Mouse (Mus musculus) liver, embryonic 16.5 days (tissue): Measurements from ENCODE around the gene Krtap27-1. TPM values are rescaled to one million over a fixed set of nuclear protein-coding genes. Genes with fewer than 3 reads are reported as not detected.

Source experiments
- ATAC-seq: fragments of 200-750 bp; cut with Nextera tagmentation; 2 replicates; pipeline ENCODE4 v1.8.0; 2017; ENCODE audit warnings: low read depth, mild to moderate bottlenecking, moderate number of reproducible peaks, moderate library complexity
- H3K27ac ChIP-seq: fragments of 300-500 bp; sonication (generic); 2 replicates; pipeline ENCODE4 v1.5.1; 2014; ENCODE audit warnings: mild to moderate bottlenecking, low read length
- H3K27me3 ChIP-seq: fragments of 300-500 bp; sonication (generic); 2 replicates; pipeline ENCODE4 v1.6.1; 2014; ENCODE audit warnings: low read depth, low read length, mixed read lengths; ENCODE audit not compliant: control insufficient read depth, insufficient read depth
- H3K36me3 ChIP-seq: fragments of 300-500 bp; sonication (generic); 2 replicates; pipeline ENCODE4 v1.6.1; 2014; ENCODE audit warnings: mild to moderate bottlenecking; ENCODE audit not compliant: control insufficient read depth, insufficient read depth
- H3K4me1 ChIP-seq: fragments of 300-500 bp; sonication (generic); 2 replicates; pipeline ENCODE4 v1.6.1; 2014; ENCODE audit warnings: low read depth, low read length, mixed read lengths; ENCODE audit not compliant: control insufficient read depth
- H3K4me2 ChIP-seq: fragments of 300-500 bp; sonication (generic); 2 replicates; pipeline ENCODE4 v1.6.1; 2014; ENCODE audit warnings: low read depth, low read length, mixed read lengths
- H3K4me3 ChIP-seq: fragments of 300-500 bp; sonication (generic); 2 replicates; pipeline ENCODE4 v1.5.1; 2014; ENCODE audit warnings: low read depth, mild to moderate bottlenecking, low read length
- H3K9ac ChIP-seq: fragments of 300-500 bp; sonication (generic); 2 replicates; pipeline ENCODE4 v1.6.1; 2014; ENCODE audit warnings: low read depth, low read length
- H3K9me3 ChIP-seq: fragments of 300-500 bp; sonication (generic); replicated peaks from 2 replicates; pipeline ENCODE4 v1.6.1; 2016; ENCODE audit warnings: low read length; ENCODE audit not compliant: control insufficient read depth
- WGBS: fragments of 180-500 bp; shearing (Covaris S2); extraction: QIAGEN DNeasy Blood & Tissue Kit; methylation state at CpG from one replicate; pipeline ENCODE4 v1.1.7; 2014; ENCODE audit not compliant: insufficient replicate concordance; 5-methylcytosine and 5-hydroxymethylcytosine counted together
- polyA plus RNA-seq: library from polyadenylated mRNA; unstranded; fragments of >200 nt; fragmentation: Nextera tagmentation; extraction: Ambion mirVana; gene quantifications from 2 replicates; pipeline ENCODE4 v1.2.1, GENCODE M21; 2015

The Krtap27-1 gene
- polyA plus RNA-seq, 1 experiment from 2014 or later, result not detected

DNA sequence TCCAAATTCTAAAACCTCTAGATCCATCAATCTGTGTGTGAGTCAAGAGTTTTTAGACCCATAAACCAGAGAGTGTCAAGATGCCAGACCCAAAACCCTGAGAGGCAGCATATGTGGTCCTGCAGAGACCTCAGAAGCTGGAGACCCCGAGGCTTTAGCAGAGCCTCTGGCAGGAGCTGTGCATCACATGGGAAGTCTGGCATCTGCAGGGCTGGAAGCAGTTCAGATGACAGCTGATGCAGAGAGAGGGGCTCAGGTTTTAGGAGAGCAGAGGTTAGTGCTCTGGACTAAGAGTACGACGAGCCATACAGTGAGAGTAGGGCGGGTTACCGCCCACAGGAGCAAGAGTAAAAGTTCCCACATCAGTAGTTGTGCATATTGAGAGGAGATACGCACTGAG lies 7.6 kb upstream of the Krtap27-1 start:
- Histone ChIP-seq H3K4me2 (no peak overlapping the region), H3K4me3 (no peak overlapping the region), H3K9me3 (no peaks in the 10 kb centered on the region), H3K27ac (no peak overlapping the region), H3K27me3 (no peaks in the 10 kb centered on the region), H3K36me3 (no peaks in the 10 kb centered on the region), H3K9ac (no peak overlapping the region), H3K4me1 (no peaks in the 10 kb centered on the region)
- ATAC-seq, result no peak
- 73% methylated on average over 6 of the region's 6 CpGs for WGBS

DNA sequence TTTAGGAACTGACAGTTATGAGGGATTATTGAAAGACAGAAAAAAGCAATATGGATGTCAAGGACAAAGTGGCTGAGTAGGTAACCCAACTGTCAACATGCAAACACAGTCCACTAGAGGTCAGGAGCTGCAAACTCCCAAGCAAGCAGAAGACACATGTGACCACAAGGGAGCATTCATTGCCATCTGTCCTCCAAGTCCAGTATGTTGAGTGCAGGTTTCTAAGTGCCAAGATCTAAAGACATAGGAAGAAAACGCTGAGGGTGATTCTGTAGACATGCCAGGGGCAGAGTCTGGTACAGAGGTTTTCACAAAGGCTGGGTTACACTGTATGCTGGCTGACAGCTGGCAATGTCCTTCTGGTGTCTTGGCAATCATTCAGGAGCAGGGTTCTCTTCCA lies 14.0 kb downstream of the Krtap27-1 start:
- Histone ChIP-seq H3K27me3 (no peaks in the 10 kb centered on the region), H3K4me1 (no peaks in the 10 kb centered on the region), H3K4me2 (no peak overlapping the region), H3K9ac (no peak overlapping the region), H3K4me3 (no peak overlapping the region), H3K9me3 (no peaks in the 10 kb centered on the region), H3K36me3 (no peaks in the 10 kb centered on the region), H3K27ac (no peak overlapping the region)
- WGBS, result 26% methylated on average over 1 of the region's 1 CpGs
- ATAC-seq, result no peak

DNA sequence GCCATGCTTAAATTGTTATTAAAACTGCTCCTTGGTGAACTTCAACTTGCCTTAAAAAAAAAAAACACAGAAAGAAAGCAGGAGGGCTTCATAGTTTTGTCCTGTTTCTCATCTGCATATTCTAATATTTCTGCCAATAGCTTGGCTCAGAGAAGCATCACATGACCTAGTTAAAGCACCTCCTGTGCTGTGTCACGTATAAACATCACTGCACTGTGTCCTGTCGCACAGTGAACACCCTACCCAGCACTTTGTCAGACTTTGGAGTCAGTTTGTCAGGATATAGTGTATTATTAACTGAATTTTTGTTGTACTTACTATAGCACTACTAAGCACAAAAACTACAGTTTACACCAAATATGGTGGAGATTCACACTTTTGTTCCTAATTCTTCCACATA lies 19.5 kb downstream of the Krtap27-1 start:
- no peak for ATAC-seq
- 34% methylated on average over 2 of the region's 2 CpGs for WGBS
- H3K4me1 ChIP-seq, result no peaks in the 10 kb centered on the region
- no peaks in the 10 kb centered on the region for H3K9me3 ChIP-seq
- no peak overlapping the region for H3K27ac ChIP-seq
- no peak overlapping the region for H3K4me2 ChIP-seq
- H3K36me3 ChIP-seq, result no peaks in the 10 kb centered on the region
- no peaks in the 10 kb centered on the region for H3K27me3 ChIP-seq
- no peak overlapping the region for H3K9ac ChIP-seq
- H3K4me3 ChIP-seq, result no peak overlapping the region

DNA sequence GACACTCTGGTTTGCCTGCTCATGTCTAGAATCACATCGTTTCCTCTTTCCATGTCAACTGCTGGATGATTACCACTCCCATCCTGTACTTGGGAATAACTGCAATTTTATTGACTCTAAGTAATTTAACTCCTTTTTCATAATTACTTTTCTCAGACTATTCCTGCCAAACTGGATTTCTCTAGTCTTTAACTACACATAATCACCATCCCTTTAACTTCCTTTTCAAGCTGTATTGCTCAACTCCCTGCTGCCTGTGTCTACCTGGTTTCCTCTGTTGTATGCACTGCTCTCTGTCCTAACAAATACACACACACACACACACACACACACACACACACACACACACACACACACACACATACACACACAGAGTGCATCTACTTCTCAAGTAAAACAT lies 20.4 kb downstream of the Krtap27-1 start:
- no peak overlapping the region for H3K4me2 ChIP-seq
- 62% methylated on average over 1 of the region's 1 CpGs for WGBS
- no peaks in the 10 kb centered on the region for H3K27me3 ChIP-seq
- H3K9ac ChIP-seq, result no peak overlapping the region
- H3K36me3 ChIP-seq, result no peaks in the 10 kb centered on the region
- no peak for ATAC-seq
- no peaks in the 10 kb centered on the region for H3K9me3 ChIP-seq
- no peaks in the 10 kb centered on the region for H3K4me1 ChIP-seq
- no peak overlapping the region for H3K4me3 ChIP-seq
- no peak overlapping the region for H3K27ac ChIP-seq

DNA sequence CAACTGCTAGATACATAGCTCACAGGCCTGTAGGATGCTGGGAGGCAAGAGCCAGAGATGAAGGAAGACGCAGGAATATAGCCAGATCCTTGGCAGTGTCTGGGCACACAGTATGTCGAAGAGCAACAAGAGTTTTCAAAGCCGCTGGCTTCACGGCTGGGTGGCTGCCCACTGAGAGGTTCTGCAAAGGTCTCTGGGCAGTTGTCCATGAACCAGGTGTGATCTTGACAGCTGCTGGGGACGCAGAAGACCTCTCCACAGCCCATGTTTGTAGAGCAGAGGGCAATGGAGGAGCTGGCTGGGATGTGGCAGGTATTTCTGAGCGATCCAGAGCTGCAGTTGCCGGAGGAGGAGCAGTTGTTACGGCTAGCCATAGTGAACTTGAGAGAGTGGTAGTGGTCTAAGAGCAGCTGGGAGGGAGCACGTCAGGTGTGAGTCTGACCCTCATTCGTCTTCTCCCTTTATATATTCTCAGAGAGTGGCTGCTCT lies 24.1 kb downstream of the Krtap27-1 start, which contains the start of gene Krtap26-1:
Gene Krtap26-1 (minus strand): TSS at position 439 of the 489 bp plus-strand sequence.
- Histone ChIP-seq H3K4me3 (no peak within 1 kb of the TSS), H3K27me3 (no peaks in the 10 kb centered on the region), H3K9me3 (no peaks in the 10 kb centered on the region), H3K36me3 (no peaks in the 10 kb centered on the region), H3K4me2 (no peak within 1 kb of the TSS), H3K9ac (no peak within 1 kb of the TSS), H3K4me1 (no peaks in the 10 kb centered on the region), H3K27ac (no peak within 1 kb of the TSS)
- no peak for ATAC-seq
- 67% methylated on average over 10 of the region's 10 CpGs for WGBS

DNA sequence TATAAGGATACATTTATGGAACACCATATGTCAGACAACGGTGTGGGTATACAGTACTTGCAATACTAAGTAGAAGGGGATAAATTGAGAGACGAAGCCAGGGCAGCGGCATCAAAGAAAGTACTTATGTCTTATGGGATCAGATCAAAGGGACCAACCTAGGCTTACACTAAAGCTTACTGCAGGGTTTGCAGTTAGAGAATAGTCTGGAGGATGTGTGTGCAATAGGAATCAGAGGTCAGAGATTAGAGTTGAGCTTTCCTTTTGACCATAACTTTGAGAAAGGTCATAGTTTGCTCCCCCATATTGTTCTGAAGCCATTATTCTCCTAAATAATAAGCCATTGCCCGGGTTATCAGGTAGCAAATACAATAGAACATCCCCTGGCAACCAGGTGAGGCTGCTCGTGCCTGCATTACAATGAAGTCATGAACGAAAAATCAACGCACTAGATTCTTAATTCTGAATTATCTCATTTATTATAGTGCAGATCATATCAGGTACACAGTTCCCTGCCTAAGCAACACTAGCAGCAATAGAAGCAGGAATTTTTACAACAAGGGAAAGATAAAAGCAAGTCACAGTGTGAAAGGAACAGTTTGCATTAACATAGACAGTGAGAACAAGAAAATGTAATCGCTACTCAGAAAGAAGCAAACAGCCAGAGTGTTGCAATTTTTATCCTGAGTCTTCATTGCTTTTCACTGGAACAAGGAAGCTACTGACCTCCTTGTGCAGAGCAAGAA lies 24.9 kb downstream of the Krtap27-1 start:
- ATAC-seq, result no peak
- 68% methylated on average over 8 of the region's 8 CpGs for WGBS
- Histone ChIP-seq H3K27me3 (no peaks in the 10 kb centered on the region), H3K4me1 (no peaks in the 10 kb centered on the region), H3K9ac (no peak overlapping the region), H3K36me3 (no peaks in the 10 kb centered on the region), H3K9me3 (no peaks in the 10 kb centered on the region), H3K27ac (no peak overlapping the region), H3K4me2 (no peak overlapping the region), H3K4me3 (no peak overlapping the region)

DNA sequence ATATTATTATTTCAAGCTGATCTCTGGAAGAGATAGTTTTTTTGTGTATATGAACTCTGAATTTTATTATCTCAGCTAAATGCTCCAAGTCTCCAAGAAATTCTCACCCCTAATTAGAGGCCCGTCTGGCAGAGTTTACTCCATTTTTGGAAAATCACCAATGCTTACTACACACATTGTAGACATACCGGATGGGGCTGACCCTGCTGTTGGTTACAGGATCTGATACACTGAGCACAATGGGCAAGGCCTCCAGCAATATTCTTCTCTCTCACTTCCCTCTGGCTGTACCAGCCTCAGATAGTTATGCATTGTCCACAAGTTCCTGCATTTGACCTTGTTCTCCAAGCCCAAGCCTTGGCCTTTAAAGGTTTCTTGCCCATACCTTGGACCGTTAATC lies 31.4 kb downstream of the Krtap27-1 start:
- H3K27me3 ChIP-seq, result no peaks in the 10 kb centered on the region
- H3K27ac ChIP-seq, result no peak overlapping the region
- ATAC-seq, result no peak
- no peak overlapping the region for H3K9ac ChIP-seq
- WGBS, result 70% methylated on average over 3 of the region's 3 CpGs
- no peaks in the 10 kb centered on the region for H3K9me3 ChIP-seq
- no peaks in the 10 kb centered on the region for H3K36me3 ChIP-seq
- no peaks in the 10 kb centered on the region for H3K4me1 ChIP-seq
- H3K4me2 ChIP-seq, result no peak overlapping the region
- H3K4me3 ChIP-seq, result no peak overlapping the region

DNA sequence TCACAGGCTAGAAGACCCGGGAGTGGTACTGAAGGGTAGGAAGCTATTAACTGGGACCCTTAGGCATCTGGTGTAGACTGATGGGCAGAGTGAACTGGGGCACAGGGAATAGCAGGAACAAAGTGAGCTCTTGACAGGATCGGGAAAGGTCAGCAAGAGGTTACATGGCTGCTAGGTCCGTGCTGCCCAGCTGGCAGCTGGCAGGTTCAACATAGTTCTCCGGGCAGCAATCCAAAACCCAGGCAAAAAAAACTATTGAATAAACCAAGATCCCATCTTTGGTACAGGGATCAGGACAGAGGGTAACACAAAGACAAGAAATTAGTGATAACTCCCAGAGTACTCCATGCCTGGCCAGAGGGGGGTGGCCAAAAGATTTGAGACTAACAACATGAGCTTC lies 36.3 kb downstream of the Krtap27-1 start:
- Histone ChIP-seq H3K4me2 (no peak overlapping the region), H3K4me1 (no peaks in the 10 kb centered on the region), H3K27me3 (no peaks in the 10 kb centered on the region), H3K27ac (no peak overlapping the region), H3K9ac (no peak overlapping the region), H3K4me3 (no peak overlapping the region), H3K36me3 (no peaks in the 10 kb centered on the region), H3K9me3 (no peaks in the 10 kb centered on the region)
- no peak for ATAC-seq
- WGBS, result 60% methylated on average over 4 of the region's 4 CpGs

DNA sequence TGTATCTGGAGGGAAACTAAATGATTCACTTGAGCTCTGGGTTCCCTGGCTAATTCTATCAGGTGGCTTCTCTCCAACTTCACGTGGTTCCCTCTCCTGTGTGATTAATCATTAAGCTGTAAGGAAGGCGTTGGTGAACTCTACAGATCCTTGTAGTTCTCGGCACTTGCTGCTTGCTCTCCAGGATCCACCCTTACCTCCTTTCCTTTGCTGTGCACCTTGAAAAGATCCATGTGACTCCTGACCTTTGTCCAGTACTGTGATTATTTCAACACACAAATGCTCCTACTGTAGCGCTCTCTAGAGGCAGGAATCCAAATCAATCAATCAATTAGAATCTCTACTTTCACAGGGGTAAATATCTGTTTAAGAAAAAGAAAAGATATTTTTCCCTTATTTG lies 40.0 kb downstream of the Krtap27-1 start:
- no peak for ATAC-seq
- 47% methylated on average over 4 of the region's 4 CpGs for WGBS

More for the DNA sequence above, 40.0 kb downstream of the Krtap27-1 start:
- no peak overlapping the region for H3K9ac ChIP-seq
- H3K27ac ChIP-seq, result no peak overlapping the region
- H3K4me1 ChIP-seq, result no peaks in the 10 kb centered on the region
- no peak overlapping the region for H3K4me3 ChIP-seq
- H3K36me3 ChIP-seq, result no peaks in the 10 kb centered on the region
- H3K27me3 ChIP-seq, result no peaks in the 10 kb centered on the region
- H3K9me3 ChIP-seq, result no peaks in the 10 kb centered on the region
- no peak overlapping the region for H3K4me2 ChIP-seq
